Mouse (Mus musculus) stomach, embryonic 15.5 days (tissue): Measurements from ENCODE around the gene Nelfb. TPM values are rescaled to one million over a fixed set of nuclear protein-coding genes. Genes with fewer than 3 reads are reported as not detected.

Experiments used
- ATAC-seq: fragments of 200-750 bp; cut with Nextera tagmentation; 2 replicates; pipeline ENCODE4 v1.8.0; 2017; ENCODE audit warnings: low read depth, moderate number of reproducible peaks, moderate TSS enrichment; ENCODE audit not compliant: insufficient read depth, low FRiP score
- H3K27ac ChIP-seq: fragments of 300-500 bp; sonication (generic); 2 replicates; pipeline ENCODE4 v1.5.1; 2015; ENCODE audit warnings: mild to moderate bottlenecking, inconsistent platforms
- H3K27me3 ChIP-seq: fragments of 300-500 bp; sonication (generic); replicated peaks from 2 replicates; pipeline ENCODE4 v1.6.1; 2015; ENCODE audit warnings: inconsistent platforms
- H3K36me3 ChIP-seq: fragments of 300-500 bp; sonication (generic); 2 replicates; pipeline ENCODE4 v1.6.1; 2015; ENCODE audit warnings: inconsistent platforms
- H3K4me1 ChIP-seq: fragments of 300-500 bp; sonication (generic); 2 replicates; pipeline ENCODE4 v1.6.1; 2015; ENCODE audit warnings: inconsistent platforms
- H3K4me2 ChIP-seq: fragments of 300-500 bp; sonication (generic); 2 replicates; pipeline ENCODE4 v1.6.1; 2015; ENCODE audit warnings: mild to moderate bottlenecking, inconsistent platforms
- H3K4me3 ChIP-seq: fragments of 300-500 bp; sonication (generic); replicated peaks from 2 replicates; pipeline ENCODE4 v1.5.1; 2015; ENCODE audit warnings: inconsistent platforms
- H3K9ac ChIP-seq: fragments of 300-500 bp; sonication (generic); 2 replicates; pipeline ENCODE4 v1.6.1; 2015; ENCODE audit warnings: inconsistent platforms
- H3K9me3 ChIP-seq: fragments of 300-500 bp; sonication (generic); 2 replicates; pipeline ENCODE4 v1.6.1; 2016; ENCODE audit warnings: inconsistent platforms
- WGBS: fragments of 180-500 bp; shearing (Covaris S2); methylation state at CpG from one replicate; pipeline ENCODE4 v1.1.7; 2015; 5-methylcytosine and 5-hydroxymethylcytosine counted together
- polyA plus RNA-seq: library from polyadenylated mRNA; unstranded; fragments of >200 nt; fragmentation: Nextera tagmentation; extraction: Ambion mirVana; gene quantifications from 2 replicates; pipeline ENCODE4 v1.2.1, GENCODE M21; 2015

Gene Nelfb
- polyA plus RNA-seq, 1 experiment from 2014 or later = 105 TPM

GRCm38 (mm10) chr2:25180478-25180903, 30.8 kb downstream of the Nelfb start, which contains the start of gene Nrarp:
TSS of gene Nrarp (plus strand) at chr2:25180758.
- WGBS = under 1% methylated on average over 35 of the region's 35 CpGs
- H3K27me3 ChIP-seq = peaks cover 47% of the 10 kb centered on the region
- ATAC-seq = peak; percentile 85
- H3K4me1 ChIP-seq = peaks cover 50% of the 10 kb centered on the region
- no peaks in the 10 kb centered on the region for H3K36me3 ChIP-seq
- H3K9me3 ChIP-seq = no peaks in the 10 kb centered on the region
- H3K4me2 ChIP-seq = peak within 1 kb of the TSS; percentile 94
- H3K4me3 ChIP-seq = peak within 1 kb of the TSS; percentile 61
- peak within 1 kb of the TSS; percentile 94 for H3K27ac ChIP-seq
- H3K9ac ChIP-seq = peak within 1 kb of the TSS; percentile 53

GRCm38 (mm10) chr2:25179566-25180217, 31.6 kb downstream of the Nelfb start:
- no peak overlapping the region for H3K9ac ChIP-seq

DNA sequence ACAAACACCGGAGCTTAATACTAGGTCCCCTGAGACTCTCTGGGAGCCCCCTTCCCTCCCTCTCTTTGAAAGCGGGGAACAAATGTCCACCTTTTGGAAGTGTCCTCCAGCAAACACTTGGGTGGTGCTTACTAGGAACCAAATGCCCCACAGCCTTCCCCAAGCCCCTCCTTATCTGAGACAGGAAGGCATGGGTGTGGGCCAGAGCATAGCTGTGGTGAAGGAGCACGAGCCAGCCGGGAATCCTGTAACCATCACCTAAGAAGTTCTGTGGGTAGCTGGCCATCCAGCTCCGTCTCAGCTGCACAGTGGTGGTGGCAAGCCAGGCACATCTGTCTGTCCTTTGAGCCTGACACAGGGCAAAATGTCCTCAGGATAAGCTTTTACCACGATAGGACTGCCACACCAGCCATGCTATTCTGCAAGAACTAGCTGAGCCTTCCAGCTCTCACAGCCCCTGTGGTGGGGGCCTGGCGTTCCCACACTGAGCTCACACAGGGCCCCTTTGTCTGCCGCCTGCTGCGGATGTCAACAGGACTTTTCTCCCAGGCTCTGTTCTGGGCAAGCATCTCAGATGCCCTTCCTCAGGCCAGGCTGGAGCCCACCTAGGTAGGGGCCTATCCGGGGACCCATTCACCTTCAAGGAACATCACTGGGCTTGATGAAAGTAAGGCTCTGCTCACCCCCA, 32.9 kb downstream of the Nelfb start:
- H3K4me3 ChIP-seq = no peak overlapping the region
- peak overlapping the region; percentile 61 for H3K27ac ChIP-seq
- no peaks in the 10 kb centered on the region for H3K36me3 ChIP-seq
- 30% methylated on average over 10 of the region's 10 CpGs for WGBS
- no peak overlapping the region for H3K9ac ChIP-seq
- ATAC-seq = no peak
- H3K27me3 ChIP-seq = peaks cover 33% of the 10 kb centered on the region
- peak overlapping the region; percentile 19; the same call in 1 of the 2 replicates for H3K4me2 ChIP-seq
- no peaks in the 10 kb centered on the region for H3K9me3 ChIP-seq
- peaks cover 54% of the 10 kb centered on the region for H3K4me1 ChIP-seq

More at GRCm38 (mm10) chr2:25179566-25180217, 31.6 kb downstream of the Nelfb start:
- Histone ChIP-seq H3K27me3 (peaks cover 46% of the 10 kb centered on the region), H3K4me2 (peak overlapping the region; percentile 94), H3K4me3 (peak overlapping the region; percentile 61), H3K9me3 (no peaks in the 10 kb centered on the region), H3K4me1 (peaks cover 51% of the 10 kb centered on the region), H3K27ac (peak overlapping the region; percentile 65), H3K36me3 (no peaks in the 10 kb centered on the region)
- WGBS = 42% methylated on average over 15 of the region's 15 CpGs
- no peak for ATAC-seq

DNA sequence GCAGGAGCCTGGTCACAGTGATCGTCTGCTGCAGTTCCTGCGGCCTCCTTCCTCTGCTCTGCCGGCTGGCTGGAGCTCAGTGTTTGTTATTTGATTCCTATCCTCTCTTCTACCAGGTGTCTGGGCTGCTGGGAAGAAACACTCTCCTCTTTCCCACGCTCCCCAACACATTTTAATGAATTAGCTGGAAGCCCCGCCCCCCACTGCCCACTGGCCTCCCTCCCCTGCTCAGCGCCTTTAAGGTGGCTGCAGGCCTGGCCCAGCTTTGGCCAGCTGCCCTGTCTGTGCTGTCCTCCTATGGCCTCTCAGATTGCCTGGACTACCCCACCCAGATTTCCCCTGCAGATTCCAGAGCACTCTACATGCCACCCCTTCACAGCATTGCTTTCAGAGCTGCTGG, 33.6 kb downstream of the Nelfb start:
- peak; percentile 7; the same call in 1 of the 2 replicates for ATAC-seq
- Histone ChIP-seq H3K4me2 (no peak overlapping the region), H3K9me3 (no peaks in the 10 kb centered on the region), H3K4me1 (peaks cover 59% of the 10 kb centered on the region), H3K27ac (peak overlapping the region; percentile 61), H3K36me3 (no peaks in the 10 kb centered on the region), H3K9ac (no peak overlapping the region), H3K4me3 (0 out of 2 replicates have a peak overlapping the region, but pooled peaks have one; percentile 0), H3K27me3 (peaks cover 29% of the 10 kb centered on the region)
- 11% methylated on average over 6 of the region's 6 CpGs for WGBS

GRCm38 (mm10) chr2:25177076-25177475, 34.2 kb downstream of the Nelfb start:
- ATAC-seq = no peak
- H3K9ac ChIP-seq = no peak overlapping the region
- no peak overlapping the region for H3K4me2 ChIP-seq
- 49% methylated on average over 4 of the region's 4 CpGs for WGBS
- H3K9me3 ChIP-seq = no peaks in the 10 kb centered on the region
- peak overlapping the region; percentile 61 for H3K27ac ChIP-seq
- H3K4me3 ChIP-seq = no peak overlapping the region
- no peaks in the 10 kb centered on the region for H3K36me3 ChIP-seq
- H3K27me3 ChIP-seq = peaks cover 26% of the 10 kb centered on the region
- peaks cover 57% of the 10 kb centered on the region for H3K4me1 ChIP-seq

- Histone ChIP-seq H3K9ac (no peak overlapping the region), H3K27ac (peak overlapping the region; percentile 61; the same call in 1 of the 2 replicates), H3K36me3 (no peaks in the 10 kb centered on the region), H3K9me3 (no peaks in the 10 kb centered on the region), H3K4me3 (no peak overlapping the region), H3K27me3 (peaks cover 26% of the 10 kb centered on the region), H3K4me2 (no peak overlapping the region), H3K4me1 (peaks cover 57% of the 10 kb centered on the region)
- no peak for ATAC-seq
- WGBS = 56% methylated on average over 6 of the region's 6 CpGs
Measured at GRCm38 (mm10) chr2:25176573-25176972, 34.7 kb downstream of the Nelfb start.

GRCm38 (mm10) chr2:25175690-25176078, 35.6 kb downstream of the Nelfb start:
- no peaks in the 10 kb centered on the region for H3K9me3 ChIP-seq
- no peak overlapping the region for H3K9ac ChIP-seq
- H3K27ac ChIP-seq = 0 out of 2 replicates have a peak overlapping the region, but pooled peaks have one; percentile 9
- H3K4me1 ChIP-seq = peaks cover 48% of the 10 kb centered on the region
- H3K27me3 ChIP-seq = peaks cover 17% of the 10 kb centered on the region; the same call in 1 of the 2 replicates
- no peak for ATAC-seq
- H3K4me2 ChIP-seq = no peak overlapping the region; the same call in 1 of the 2 replicates
- no peak overlapping the region for H3K4me3 ChIP-seq
- WGBS = 73% methylated on average over 4 of the region's 4 CpGs
- no peaks in the 10 kb centered on the region for H3K36me3 ChIP-seq

DNA sequence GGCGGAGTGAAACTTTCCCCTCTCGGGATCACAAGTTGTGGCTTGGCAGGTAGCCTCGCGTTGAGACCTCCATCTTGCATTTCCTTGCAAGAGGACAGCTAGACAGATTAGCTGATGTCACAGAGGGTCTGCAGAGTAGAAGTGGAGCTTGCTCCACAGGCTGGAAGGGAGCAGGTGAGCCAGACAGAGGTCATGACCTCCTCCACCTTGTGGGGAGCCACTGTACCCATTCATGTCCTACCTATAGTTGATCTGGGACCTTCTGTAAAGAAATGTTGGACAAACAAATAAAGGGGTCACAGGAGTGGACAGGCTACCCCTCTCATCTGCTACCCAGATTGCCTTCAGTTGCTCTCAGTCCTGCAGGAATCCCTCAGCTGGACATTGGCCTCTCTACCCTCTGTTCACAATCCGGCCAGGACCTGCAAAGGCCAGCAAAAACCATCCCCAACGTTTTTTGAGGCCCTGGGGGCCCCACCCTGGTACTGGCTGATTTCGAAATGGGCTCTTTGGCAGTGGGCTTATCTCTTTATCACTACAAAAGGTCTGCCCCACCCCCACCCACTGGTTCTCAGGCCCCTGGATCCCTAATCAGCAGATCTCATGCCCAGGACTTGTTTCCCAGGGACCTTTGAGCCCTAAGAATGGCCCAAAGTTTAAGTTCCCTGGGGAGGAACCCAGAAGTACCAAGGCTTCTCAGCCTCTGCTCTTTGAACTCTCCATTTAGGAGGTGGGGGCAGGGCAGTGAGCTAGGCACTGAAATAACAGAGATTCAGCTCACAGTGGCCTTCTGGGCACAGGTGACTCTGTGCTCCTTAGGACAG, 36.2 kb downstream of the Nelfb start:
- no peak overlapping the region for H3K27ac ChIP-seq
- peaks cover 47% of the 10 kb centered on the region for H3K4me1 ChIP-seq
- H3K9ac ChIP-seq = no peak overlapping the region
- H3K4me2 ChIP-seq = no peak overlapping the region; the same call in 1 of the 2 replicates
- no peaks in the 10 kb centered on the region for H3K9me3 ChIP-seq
- no peaks in the 10 kb centered on the region for H3K36me3 ChIP-seq
- no peak overlapping the region for H3K4me3 ChIP-seq
- 52% methylated on average over 7 of the region's 7 CpGs for WGBS
- H3K27me3 ChIP-seq = 0 out of 2 replicates have a peak, but pooled peaks cover 14% of the 10 kb centered on the region
- no peak for ATAC-seq

- Histone ChIP-seq H3K4me1 (peaks cover 52% of the 10 kb centered on the region), H3K36me3 (no peaks in the 10 kb centered on the region), H3K4me2 (no peak overlapping the region), H3K9ac (no peak overlapping the region), H3K9me3 (no peaks in the 10 kb centered on the region), H3K27ac (no peak overlapping the region), H3K27me3 (0 out of 2 replicates have a peak, but pooled peaks cover 7% of the 10 kb centered on the region), H3K4me3 (no peak overlapping the region)
- ATAC-seq = no peak
- 92% methylated on average over 4 of the region's 4 CpGs for WGBS
Measured at GRCm38 (mm10) chr2:25173821-25174220, 37.5 kb downstream of the Nelfb start.

GRCm38 (mm10) chr2:25172629-25173028, 38.7 kb downstream of the Nelfb start:
- H3K4me1 ChIP-seq = peaks cover 54% of the 10 kb centered on the region
- H3K9ac ChIP-seq = no peak overlapping the region
- no peak overlapping the region for H3K4me2 ChIP-seq
- H3K27me3 ChIP-seq = no peaks in the 10 kb centered on the region
- H3K36me3 ChIP-seq = no peaks in the 10 kb centered on the region
- H3K9me3 ChIP-seq = no peaks in the 10 kb centered on the region
- H3K4me3 ChIP-seq = no peak overlapping the region
- 53% methylated on average over 8 of the region's 8 CpGs for WGBS
- peak; percentile 54 for ATAC-seq
- peak overlapping the region; percentile 72 for H3K27ac ChIP-seq

DNA sequence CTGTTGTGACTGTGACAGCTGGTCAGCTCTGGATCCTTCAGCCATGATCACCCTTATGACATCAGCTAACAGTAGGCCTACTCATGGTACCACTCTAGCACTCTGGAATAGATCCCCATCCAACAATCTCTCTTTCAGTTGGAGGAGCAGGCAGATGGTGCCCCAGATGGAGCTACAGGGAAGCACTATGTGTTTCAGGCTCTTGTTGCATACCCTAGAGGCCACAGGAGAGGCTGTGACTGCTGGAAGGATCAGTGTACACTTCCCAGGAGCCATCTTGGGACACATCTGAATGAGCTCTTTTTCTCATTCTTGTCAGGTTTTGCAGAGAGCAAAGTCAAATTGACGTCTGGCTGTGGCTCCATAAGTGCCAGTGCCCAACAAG, 39.5 kb downstream of the Nelfb start:
- H3K27me3 ChIP-seq = no peaks in the 10 kb centered on the region
- no peaks in the 10 kb centered on the region for H3K36me3 ChIP-seq
- H3K9ac ChIP-seq = no peak overlapping the region
- no peak for ATAC-seq
- no peak overlapping the region for H3K4me2 ChIP-seq
- no peaks in the 10 kb centered on the region for H3K9me3 ChIP-seq
- H3K4me1 ChIP-seq = peaks cover 50% of the 10 kb centered on the region
- no peak overlapping the region for H3K4me3 ChIP-seq
- WGBS = 70% methylated on average over 1 of the region's 1 CpGs
- no peak overlapping the region for H3K27ac ChIP-seq
